Mouse (Mus musculus) ovary, postnatal 36 days (tissue): Measurements from ENCODE around the gene Inf2.

Source experiments
- DNase-seq: peaks from one replicate; pipeline ENCODE4 v3.0.0; 2022; ENCODE audit warnings: low spot score, mixed read lengths

Gene Inf2

DNA sequence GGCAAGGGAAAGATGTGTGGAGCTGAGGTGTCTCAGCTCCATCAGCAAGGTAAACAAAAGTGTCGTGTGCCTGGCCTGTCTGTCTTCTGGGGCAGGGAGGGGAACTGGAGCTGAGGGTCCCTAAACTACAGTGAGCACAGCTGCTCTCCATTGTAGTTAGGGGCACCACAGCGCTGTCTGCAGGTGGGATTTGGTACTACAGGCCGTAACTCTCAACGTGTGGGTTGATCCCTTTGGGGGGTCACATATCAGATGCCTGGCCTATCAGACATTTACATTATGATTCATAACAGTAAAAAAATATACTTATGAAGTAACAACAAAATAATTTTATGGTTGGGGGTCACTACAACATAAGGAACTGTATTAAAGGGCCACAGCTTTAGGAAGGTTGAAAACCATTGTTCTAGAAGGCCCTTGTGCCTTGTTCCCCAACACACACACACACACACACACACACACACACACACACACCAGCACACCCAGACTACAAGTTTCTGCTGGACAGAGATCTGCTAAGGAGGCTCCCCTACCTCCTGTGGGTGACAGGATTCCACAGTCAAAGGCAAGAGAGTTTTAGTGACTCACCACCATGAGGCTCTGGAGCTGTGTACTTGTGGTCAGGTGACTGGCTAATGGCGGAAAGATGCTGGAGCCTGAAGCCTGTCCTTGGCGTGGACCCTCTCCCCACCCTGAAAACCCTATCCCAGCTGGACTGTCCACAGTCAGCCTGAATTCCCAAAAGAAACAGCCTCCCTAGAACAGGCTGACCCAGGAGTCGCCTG is 38.7 kb downstream of the Inf2 start:
- DNase-seq = no peak

DNA sequence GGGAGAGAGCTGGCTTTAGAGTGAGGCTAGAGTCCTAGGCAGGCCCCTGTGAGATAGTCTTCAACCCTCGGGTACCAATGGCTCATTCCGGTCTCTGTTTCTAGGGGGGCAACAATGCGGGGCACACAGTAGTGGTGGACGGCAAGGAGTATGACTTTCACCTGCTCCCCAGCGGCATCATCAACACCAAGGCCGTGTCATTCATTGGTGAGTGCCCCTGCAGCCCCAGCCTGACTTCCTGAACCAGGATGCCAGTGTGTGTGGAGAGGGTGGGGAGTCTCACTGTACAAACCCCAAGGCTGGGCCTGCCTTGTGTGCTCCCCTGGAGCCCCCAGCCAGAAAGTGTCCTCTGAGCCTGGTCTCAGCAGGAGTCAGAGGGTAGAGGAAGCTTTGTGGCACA is 39.6 kb downstream of the Inf2 start:
- DNase-seq = no peak

DNA sequence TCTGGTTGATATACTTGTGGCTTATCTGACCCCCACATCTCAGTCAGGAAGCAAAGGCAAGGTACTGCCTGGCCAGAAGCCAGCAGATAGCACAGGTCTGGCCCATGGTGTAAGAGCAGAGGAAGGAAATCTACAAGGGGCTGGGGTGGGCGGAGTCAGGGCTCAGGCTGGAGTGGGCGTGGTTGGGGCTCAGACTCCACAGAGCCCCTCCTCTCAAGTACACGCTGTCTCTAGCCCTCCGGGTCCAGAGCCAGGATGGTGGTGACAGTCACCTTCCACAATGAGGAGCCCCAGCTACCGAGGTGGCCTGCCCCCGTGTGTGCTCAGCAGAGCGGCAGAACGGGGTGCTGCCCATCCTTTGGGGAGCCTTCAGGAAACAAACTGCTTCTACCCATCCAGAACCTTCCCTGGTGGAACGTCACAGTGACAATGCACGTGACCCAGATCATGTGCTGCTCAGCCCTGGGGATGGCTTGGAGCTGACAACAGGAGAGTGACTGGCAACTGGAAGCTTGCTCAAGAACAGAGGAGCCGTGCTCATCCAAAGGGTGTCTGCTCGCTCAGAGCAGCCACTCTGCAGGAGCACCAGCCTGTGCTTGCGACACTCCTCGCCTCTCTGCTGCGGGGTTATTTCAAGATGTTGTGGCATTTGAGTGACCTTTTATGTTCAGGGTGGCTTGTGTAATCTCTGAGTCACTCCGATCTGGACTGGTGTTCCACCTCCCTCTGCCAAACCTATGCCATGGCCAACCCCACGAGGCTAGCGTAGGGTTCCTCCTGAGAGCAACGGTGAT is 40.5 kb downstream of the Inf2 start:
- DNase-seq = peak; percentile 19

DNA sequence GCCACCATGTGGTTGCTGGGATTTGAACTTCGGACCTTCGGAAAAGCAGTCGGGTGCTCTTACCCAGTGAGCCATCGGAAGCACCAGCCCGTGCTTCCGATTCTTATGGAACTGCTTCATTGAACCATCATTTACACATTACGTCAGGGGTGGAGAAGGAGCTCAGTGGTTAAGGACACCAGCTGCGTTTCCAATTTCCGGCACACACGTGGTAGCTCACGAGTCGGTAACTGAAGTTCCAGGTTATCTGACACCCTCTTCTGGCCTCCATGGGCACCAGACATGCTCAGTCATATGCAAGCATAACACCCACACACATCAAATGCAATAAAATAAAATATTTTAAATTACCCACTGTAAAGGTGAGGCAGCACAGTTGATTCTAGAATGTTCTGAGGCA is 41.4 kb downstream of the Inf2 start:
- DNase-seq = no peak

DNA sequence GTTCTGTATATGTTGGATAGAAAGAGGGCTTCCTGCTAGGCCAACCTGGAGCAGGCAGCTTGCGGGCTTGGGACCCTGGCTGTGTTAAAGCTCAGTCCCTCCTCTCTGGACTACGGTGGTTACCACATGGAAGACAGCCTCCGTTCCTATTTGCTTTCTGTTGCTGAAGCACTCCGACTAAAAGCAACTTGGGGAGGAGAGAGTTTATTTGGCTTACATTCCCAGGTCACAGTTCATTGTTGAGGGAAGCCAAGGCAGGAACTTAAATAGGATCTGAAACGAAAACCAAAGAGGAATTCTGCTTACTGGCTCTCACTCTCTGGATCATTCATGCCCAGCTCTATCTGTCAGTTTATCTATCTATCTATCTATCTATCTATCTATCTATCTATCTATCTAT is 42.2 kb downstream of the Inf2 start:
- no peak for DNase-seq

DNA sequence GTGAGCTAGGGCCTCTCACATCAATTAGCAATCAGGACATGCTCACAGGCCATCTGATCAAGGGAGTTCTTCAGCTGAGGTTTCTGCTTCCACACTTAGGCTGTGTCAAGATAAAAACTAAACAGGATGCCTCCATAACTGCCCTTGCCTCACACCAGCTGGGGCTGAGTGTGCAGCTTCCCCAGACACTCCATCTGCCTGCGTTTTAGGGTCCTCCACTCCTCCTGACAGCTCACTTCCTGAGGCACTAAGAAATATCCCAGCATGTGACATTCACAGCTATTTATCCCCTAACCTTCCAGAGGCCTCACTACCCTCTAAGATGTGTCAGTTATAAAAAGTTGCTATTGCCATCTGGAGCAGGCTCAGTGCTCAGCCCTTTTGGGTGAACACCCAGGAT is 42.9 kb downstream of the Inf2 start:
- no peak for DNase-seq

DNA sequence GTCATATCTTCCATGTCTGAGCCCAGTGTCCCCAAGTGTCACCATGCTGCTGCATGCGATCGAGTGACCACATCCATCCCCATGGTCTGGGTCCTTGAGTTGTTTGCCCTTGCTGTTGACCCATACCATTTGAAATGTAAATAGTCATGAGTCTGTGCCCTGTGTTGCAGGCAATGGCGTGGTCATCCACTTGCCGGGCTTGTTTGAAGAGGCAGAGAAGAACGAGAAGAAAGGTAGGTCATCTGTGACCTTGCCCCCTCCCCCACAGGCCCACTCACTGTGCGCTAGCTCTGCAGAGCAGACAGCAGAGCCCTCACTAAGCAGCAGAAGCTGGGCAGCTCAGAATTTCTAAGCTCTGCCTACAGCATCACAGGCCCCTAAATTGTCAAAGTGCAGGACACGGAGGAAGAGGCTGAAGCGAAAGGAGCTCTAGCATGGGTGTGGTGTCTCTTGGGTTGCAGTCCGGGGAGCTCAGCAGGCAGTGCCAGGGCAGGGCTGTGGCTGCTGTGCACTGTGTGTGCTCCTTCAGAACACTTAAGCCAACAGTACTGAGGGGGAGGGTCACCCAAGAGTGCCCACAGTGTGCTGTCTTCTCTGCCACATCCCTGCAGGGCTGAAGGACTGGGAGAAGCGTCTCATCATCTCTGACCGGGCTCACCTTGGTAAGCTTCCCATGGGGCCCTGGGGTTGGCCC is 43.6 kb downstream of the Inf2 start:
- no peak for DNase-seq

DNA sequence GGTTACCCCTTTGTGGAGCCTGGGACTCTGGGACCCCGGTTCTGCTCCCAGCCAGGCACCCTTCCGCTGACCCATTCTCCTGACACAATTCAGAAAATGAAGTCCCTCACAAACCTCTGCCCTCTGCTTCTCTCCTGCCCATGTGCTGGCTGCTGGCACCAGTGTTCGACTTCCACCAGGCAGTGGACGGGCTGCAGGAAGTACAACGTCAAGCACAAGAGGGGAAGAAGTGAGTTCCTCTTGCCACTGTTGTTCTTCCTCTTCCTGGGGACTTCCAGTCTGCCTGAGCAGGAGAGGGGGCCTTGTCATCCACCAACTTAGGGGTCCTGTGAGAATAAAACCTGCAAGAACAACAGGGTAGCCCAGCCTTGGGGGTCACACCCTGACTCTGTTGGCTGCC is 44.3 kb downstream of the Inf2 start:
- DNase-seq = no peak

DNA sequence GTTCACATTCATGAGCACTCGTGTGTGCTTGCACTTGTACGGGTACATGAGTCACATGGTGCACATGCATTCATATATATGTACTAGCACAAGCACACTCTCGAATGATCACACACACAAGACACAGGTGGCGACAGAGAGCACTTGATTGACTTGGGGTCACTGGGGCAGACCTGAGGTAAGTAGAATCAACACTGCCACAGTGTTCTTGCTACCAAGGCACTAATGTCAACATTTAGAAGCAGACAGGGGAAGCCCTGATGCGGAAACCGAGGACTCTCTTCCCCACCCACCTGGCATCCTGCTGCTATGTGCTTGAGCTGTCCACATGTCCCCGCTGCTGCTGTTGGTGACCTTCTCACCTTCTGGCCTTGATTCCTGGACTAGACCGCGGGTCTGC is 45.1 kb downstream of the Inf2 start:
- DNase-seq = no peak

DNA sequence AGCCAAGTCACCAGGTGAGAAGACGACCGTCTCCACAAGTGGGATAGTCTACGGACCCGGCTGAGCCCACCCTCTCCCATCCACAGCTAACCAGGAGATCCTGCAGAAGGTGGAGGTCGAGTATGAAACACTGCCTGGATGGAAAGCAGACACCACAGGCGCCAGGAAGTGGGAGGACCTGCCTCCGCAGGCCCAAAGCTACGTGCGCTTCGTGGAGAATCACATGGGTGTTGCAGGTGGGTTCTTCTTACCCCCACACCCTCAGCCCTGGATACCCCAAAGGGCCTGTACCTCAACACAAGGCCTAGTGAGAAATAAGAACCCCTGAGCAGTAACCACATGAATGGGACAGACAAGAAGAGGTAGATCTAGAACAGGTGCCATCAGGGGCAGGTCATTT is 50.9 kb downstream of the Inf2 start:
- DNase-seq = no peak

DNA sequence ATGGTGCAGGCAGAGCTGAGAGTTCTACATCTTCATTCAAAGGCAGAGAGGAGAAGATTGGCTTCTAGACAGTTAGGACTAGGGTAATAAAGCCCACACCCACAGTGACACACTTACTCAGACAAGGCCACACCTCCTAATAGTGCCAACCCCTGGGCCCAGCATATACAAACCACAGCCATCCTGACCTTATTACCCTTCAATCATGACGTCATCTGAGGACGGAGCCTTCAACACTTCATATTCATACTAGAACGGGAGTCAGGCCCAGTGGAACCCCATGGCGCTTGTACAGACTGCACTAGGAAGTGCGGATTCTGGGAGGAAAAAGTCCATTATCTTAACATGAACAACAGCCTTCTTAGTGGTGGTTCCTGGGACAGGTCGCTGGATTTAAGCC is 54.5 kb downstream of the Inf2 start:
- DNase-seq = no peak

DNA sequence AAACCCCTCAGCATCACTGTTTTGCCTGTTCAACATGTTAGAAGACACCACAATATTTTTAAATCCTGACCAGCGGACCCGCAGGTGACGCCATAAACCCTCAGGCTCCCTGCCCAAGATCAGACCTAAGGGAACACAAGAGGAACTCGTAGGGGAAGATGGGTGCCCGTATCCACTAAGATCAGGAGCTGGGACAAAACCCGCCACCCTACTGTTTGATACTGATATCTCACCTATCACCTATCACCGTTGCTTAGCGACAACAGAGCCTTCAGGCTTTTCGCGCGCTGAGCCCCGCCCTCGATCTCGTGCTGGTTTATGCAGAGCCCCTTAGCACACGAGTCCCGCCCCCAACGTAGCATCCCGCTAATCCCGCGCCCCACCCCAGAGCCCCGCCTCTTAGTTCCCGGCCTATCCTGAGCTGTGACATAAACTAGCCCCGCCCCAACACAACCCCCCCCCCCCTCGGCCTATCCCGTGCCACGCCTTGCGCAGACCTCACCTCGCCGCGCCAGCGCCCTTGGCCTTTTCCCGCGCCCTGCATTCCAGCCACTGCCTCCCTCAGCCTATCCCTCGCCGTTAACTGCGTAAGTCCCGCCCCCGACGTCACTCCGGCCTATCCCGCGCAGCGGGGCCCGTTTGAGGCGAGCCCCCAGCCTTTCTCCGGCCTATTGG is 55.7 kb downstream of the Inf2 start, which contains the start of gene Siva1:
TSS of gene Siva1 (plus strand) at position 500 of the 675 bp plus-strand sequence.
- peak; percentile 99 for DNase-seq

DNA sequence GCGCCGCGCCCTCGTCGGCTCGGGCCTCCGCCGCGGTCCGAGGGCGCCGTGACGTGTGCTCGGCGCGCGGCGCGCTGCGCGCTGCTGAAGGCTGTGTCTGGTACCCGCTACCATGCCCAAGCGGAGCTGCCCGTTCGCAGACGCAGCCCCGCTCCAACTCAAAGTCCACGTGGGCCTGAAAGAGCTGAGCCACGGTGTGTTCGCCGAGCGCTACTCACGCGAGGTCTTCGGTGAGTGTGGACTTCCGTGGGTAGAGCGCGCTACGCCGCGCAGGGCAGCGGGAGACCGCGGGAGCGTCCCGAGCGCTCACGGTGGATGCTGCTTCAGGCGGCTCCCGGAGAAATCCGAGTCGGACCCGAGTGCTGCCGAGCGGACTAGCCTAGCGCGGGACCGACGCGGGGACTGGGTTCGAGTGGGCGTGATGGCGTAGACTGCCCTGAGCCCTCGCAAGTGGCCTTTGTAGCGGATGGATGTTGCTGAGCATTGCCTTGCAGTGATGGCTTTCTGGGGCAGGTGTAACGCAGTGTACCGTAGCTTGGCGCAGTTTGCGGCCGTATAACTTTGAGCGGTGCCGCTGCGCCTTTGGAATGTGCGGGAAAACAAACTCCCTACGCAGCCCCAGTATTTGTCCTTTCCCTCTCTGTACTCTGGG is 56.4 kb downstream of the Inf2 start:
- DNase-seq = no peak

DNA sequence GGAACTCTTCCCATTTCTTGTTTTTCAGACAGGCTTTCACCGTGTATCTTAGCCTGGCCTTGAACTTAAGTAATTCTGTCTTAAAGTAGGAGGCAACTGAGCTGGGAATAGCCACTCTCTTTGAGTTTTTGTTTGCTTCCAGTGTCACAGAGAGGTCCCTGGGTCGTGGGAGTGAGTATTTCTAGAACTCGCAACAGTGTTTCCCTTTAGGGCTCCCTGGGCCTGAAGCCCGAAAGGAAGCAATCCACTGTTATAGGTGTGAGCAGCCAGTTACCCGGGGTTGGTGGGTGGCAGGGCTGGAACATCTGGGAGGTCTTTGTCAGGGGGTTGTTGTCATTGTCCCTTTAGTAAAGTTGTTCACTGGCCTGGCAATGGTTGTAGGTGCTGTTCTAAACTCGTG is 57.6 kb downstream of the Inf2 start:
- no peak for DNase-seq

DNA sequence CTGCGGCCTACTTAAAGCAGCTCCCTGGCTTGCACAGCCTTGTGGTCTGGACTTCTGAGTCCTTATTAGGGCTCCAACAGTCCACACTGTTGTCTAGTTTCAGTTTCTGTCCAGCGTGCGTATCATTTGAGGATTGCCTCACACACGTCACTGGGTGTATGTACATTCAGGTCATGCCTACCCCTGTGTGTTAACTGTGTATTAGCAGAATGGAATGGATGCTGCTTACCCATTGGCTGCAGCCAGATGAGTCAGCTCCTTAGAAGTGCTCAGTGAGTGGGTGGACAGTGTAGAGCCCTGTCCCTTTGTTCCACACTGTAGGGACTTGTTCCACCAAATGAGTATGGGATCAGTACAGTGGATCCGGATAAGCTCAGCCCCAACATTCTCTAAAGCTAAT is 59.5 kb downstream of the Inf2 start:
- no peak for DNase-seq

DNA sequence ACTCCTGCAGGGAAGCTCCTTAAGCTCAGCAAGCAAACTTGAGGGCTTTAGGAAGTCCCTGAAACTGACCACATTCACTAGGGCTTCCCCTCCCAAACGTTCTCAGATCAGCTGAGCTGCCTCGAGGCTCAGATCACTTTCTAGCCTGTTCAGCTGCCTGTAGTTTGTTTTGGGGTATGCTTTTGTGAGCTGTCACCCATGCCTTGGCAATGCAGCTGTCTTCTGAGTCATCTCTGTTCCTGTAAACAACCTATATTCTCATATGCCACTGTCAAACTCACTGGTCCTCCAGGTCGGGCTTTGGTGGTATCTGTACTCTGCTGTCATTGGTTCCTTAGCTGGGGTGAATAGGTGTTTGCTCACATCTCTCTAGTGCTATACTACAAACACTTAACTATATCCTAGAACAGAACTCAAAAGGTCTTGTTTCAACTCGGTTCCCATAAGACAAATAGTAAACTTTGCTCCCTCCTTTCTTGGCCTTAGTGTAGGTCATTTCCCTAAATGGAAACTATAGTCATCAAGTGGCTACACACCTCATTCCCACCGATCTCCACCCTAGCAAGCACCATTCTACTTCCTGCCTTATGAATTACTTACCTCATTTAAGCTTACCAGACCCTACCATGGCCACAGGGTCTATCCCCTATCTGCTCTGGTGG is 63.3 kb downstream of the Inf2 start:
- DNase-seq = no peak

DNA sequence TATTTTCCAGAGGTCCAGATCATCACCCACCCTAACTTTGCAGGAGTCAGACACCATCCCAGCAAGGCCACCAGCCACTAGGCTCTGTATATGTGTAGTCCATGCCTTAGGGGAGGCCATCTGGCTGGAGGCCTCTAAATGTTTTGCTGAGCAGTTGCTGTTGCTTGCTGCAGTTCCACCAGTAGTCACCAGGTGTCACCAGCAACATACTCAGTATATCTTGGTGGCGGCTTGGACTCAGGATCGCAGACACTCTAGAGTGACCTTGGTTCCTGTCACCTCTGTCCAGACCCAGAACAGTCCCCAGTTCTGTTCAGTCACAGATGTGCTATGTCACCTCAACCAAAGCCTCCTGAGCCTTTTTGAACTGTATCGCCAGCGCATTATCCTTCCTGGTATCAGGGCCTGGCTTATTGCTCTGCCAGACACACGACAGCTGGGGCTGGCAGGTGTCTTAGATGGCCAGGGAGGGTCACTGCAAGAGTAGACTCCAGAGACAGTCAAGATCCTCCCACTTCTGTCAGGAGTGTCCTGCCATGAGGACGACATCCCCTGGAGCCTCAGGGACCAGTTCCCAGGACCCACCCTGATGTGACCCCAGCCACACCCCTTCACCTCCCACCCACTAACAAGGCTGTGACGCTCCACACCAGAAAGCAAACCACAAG is 64.7 kb downstream of the Inf2 start:
- peak; percentile 79 for DNase-seq

DNA sequence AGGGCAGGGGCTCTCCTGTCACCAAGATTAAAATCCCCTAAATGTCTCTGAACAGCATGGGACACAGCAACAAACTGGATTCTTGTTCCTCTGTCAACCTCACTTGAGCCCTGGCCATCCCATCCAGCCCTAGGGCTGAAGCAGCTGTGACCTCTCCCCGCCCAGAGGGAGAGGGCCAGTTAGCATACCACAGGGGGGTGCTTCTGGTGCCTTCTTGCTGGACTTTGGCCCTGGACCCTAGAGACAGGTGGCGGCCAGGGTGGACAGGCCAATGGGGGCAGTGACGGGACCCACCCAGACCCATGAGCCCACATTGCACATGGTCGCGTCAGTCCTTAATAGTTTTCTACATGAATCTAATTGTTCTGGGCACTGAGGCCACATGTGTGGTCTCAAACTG is 65.5 kb downstream of the Inf2 start:
- DNase-seq = no peak

DNA sequence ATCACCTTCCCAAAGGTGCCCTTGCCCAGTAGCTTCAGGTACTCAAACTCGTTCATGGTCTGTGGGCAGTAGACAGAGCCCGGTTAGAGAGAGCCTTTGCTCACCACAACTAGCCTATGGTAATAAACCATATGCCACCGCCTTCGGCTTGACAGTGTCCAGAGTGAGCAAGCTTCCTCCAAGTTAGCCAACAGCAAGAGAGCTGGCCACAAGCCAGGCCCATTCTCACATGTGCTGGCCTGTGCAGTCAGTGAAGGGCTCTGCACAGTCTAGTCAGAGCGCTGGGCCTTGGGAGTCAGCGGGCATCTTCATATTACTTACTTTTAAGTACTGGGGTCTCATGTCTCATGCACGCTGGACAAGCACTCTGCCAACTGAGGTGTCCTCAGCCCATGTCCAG is 70.0 kb downstream of the Inf2 start:
- no peak for DNase-seq

DNA sequence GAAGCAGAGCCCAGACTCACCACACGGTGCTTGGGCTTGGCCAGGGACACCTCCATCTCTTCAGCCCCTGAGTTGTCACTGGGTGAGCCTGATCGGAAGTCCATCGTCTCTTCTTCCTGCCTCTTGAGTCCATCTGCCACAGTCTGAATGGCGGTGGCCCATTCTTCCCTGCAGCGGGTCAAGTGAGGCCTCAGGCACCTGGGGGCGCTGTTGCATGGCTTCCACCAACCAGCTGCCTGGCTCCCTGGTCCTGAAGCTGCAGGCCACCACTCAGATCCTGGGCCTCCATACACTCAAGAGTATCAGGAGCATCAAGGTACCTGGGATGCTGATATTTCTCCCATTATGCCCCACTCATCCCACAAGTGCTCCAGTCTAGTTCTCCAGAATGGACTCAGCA is 70.5 kb downstream of the Inf2 start:
- DNase-seq = peak; percentile 75
